Mouse (Mus musculus): ENCODE results near the gene Taar7a. TPM values are rescaled to one million over a fixed set of nuclear protein-coding genes. Genes with fewer than 3 reads are reported as not detected.

The Taar7a gene
- polyA plus RNA-seq, 1 experiment from 2014 or later, result not detected

DNA sequence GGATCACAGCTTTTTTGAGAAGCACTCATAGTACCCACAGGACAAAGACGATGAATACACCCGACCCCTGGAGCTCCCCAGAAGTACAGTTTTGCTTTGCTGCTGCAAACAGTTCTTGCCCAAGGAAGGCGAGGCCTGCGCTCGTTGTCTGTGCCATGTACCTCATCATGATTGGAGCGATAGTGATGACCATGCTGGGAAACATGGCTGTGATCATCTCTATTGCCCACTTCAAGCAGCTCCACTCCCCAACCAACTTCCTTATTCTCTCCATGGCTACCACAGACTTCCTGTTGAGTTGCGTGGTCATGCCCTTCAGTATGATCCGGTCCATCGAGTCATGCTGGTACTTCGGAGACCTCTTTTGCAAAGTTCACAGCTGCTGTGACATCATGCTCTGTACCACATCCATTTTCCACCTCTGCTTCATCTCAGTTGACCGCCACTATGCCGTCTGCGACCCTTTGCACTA lies 32.8 kb downstream of the Taar7a start, which contains the start of gene Taar4:
TSS of gene Taar4 (plus strand) at position 51 of the 472 bp plus-strand sequence.
- no peaks in the 10 kb centered on the region for H3K9me3 ChIP-seq (ENCODE audit: control insufficient read depth, low read length)
- H3K4me1 ChIP-seq (replicated peaks; ENCODE audit: control insufficient read depth, insufficient read depth, low read length), result no peaks in the 10 kb centered on the region
- no peak for ATAC-seq (ENCODE audit: low FRiP score)

DNA sequence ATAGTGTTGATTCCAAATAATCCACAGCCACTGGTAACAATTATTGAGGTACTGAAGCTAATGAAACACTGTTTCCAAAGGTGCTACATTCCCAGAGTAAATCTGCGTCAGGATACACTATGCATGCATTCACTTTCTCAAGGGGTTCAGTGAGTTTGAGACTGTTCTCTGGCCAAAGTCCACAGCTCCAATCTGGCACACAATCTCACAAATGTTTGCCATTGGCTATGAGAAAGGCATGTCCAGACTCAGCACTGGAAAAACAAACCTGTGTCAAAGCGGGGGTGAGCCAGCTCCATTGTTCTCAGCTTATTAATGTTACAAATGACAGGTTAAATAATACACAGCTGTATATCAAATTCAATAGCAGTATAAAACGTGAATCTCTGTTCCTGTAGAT lies 34.2 kb downstream of the Taar7a start:
- 74% methylated on average over 3 of the region's 3 CpGs for WGBS
- no peak overlapping the region for H3K4me2 ChIP-seq (replicated peaks; ENCODE audit: low read depth, low read length)
- no peaks in the 10 kb centered on the region for H3K27me3 ChIP-seq (ENCODE audit: control insufficient read depth, insufficient read depth, low read length)
- no peak overlapping the region for H3K27ac ChIP-seq (ENCODE audit: low read depth, low read length)
- ATAC-seq (ENCODE audit: low FRiP score), result no peak
- DNase-seq (ENCODE audit: low spot score), result no peak
- H3K4me1 ChIP-seq (replicated peaks; ENCODE audit: control insufficient read depth, insufficient read depth, low read length), result no peaks in the 10 kb centered on the region
- H3K9ac ChIP-seq (ENCODE audit: low read depth, low read length), result no peak overlapping the region
- no peaks in the 10 kb centered on the region for H3K36me3 ChIP-seq (ENCODE audit: control insufficient read depth, insufficient read depth, low read length)
- H3K9me3 ChIP-seq (ENCODE audit: control insufficient read depth, low read length), result no peaks in the 10 kb centered on the region
- no peak overlapping the region for H3K4me3 ChIP-seq (ENCODE audit: low read depth, low read length)

More for the DNA sequence above, 32.8 kb downstream of the Taar7a start, which contains the start of gene Taar4:
- no peak for DNase-seq (ENCODE audit: low spot score)
- Histone ChIP-seq H3K9ac (ENCODE audit: low read depth, low read length) (no peak within 1 kb of the TSS), H3K4me3 (ENCODE audit: low read depth, low read length) (no peak within 1 kb of the TSS), H3K36me3 (ENCODE audit: control insufficient read depth, insufficient read depth, low read length) (no peaks in the 10 kb centered on the region), H3K4me2 (replicated peaks; ENCODE audit: low read depth, low read length) (no peak within 1 kb of the TSS), H3K27ac (ENCODE audit: low read depth, low read length) (no peak within 1 kb of the TSS), H3K27me3 (ENCODE audit: control insufficient read depth, insufficient read depth, low read length) (no peaks in the 10 kb centered on the region)
- 97% methylated on average over 13 of the region's 13 CpGs for WGBS

DNA sequence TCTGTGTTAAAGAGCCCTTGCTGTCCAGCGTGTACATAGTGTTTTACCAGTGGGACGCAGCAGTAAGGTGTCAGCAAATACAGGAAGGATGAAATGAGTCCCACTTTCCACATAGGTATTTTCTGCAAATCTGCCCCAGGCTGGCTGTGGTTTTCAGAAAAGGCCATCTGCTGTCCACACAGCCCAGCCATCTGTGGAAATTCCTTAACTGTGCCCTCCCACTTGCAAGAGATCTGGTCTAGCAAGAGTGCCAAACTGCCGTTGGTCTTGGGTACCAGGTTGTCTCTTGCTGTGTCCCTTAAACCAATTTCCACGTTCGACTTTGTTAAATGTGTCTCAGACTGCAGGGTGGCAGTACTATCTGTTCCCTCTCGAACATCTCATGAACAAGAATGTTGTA lies 41.6 kb downstream of the Taar7a start:
- Histone ChIP-seq H3K4me1 (replicated peaks; ENCODE audit: control insufficient read depth, insufficient read depth, low read length) (no peaks in the 10 kb centered on the region), H3K4me2 (replicated peaks; ENCODE audit: low read depth, low read length) (no peak overlapping the region), H3K27me3 (ENCODE audit: control insufficient read depth, insufficient read depth, low read length) (no peaks in the 10 kb centered on the region), H3K9ac (ENCODE audit: low read depth, low read length) (no peak overlapping the region), H3K27ac (ENCODE audit: low read depth, low read length) (no peak overlapping the region), H3K4me3 (ENCODE audit: low read depth, low read length) (no peak overlapping the region), H3K36me3 (ENCODE audit: control insufficient read depth, insufficient read depth, low read length) (no peaks in the 10 kb centered on the region), H3K9me3 (ENCODE audit: control insufficient read depth, low read length) (no peaks in the 10 kb centered on the region)
- no peak for ATAC-seq (ENCODE audit: low FRiP score)
- 90% methylated on average over 6 of the region's 6 CpGs for WGBS
- DNase-seq (ENCODE audit: low spot score), result no peak

DNA sequence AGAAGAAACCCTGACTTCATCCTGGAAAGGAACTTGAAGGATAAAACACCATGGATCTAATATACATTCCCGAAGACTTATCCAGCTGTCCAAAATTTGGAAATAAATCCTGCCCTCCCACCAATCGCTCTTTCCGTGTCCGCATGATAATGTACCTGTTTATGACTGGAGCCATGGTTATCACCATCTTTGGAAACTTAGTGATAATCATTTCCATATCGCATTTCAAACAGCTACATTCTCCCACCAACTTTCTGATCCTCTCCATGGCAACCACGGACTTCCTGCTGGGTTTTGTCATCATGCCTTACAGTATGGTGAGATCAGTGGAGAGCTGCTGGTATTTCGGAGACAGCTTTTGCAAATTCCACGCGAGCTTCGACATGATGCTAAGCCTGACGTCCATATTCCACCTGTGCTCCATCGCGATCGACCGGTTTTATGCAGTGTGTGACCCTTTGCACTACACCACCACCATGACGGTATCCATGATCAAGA lies 43.7 kb downstream of the Taar7a start, which contains the start of gene Taar3:
TSS of gene Taar3 (plus strand) at position 51 of the 498 bp plus-strand sequence.
- no peak within 1 kb of the TSS for H3K9ac ChIP-seq (ENCODE audit: low read depth, low read length)
- DNase-seq (ENCODE audit: low spot score) (peak; percentile 9), ATAC-seq (ENCODE audit: low FRiP score) (no peak)
- H3K27ac ChIP-seq (ENCODE audit: low read depth, low read length), result no peak within 1 kb of the TSS
- no peaks in the 10 kb centered on the region for H3K27me3 ChIP-seq (ENCODE audit: control insufficient read depth, insufficient read depth, low read length)
- no peak within 1 kb of the TSS for H3K4me3 ChIP-seq (ENCODE audit: low read depth, low read length)
- H3K9me3 ChIP-seq (ENCODE audit: control insufficient read depth, low read length), result no peaks in the 10 kb centered on the region
- 88% methylated on average over 16 of the region's 16 CpGs for WGBS
- no peaks in the 10 kb centered on the region for H3K36me3 ChIP-seq (ENCODE audit: control insufficient read depth, insufficient read depth, low read length)
- no peak within 1 kb of the TSS for H3K4me2 ChIP-seq (replicated peaks; ENCODE audit: low read depth, low read length)
- no peaks in the 10 kb centered on the region for H3K4me1 ChIP-seq (replicated peaks; ENCODE audit: control insufficient read depth, insufficient read depth, low read length)

DNA sequence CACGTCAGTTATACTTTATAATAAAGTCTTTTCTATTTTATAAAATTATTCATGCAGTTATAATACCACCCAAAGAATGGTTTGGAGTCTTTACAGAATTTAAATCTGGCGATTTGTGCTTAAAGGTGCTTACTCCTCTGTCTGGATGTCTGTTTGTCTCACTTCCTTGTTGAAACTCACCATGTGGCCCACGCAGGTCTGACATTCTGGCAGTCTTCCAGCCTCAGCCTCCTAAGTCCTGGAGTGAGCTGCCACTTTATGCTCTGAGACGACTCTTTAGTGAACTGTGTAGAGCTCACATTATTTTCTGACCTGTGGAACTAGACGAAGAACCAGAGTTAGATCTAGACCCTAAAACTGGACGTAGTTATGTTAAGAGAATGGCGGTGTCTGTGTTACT lies 45.3 kb downstream of the Taar7a start:
- H3K9me3 ChIP-seq (ENCODE audit: control insufficient read depth, low read length), result no peaks in the 10 kb centered on the region
- ATAC-seq (ENCODE audit: low FRiP score) (no peak), DNase-seq (ENCODE audit: low spot score) (no peak)
- no peak overlapping the region for H3K4me2 ChIP-seq (replicated peaks; ENCODE audit: low read depth, low read length)
- H3K4me3 ChIP-seq (ENCODE audit: low read depth, low read length), result no peak overlapping the region
- no peak overlapping the region for H3K9ac ChIP-seq (ENCODE audit: low read depth, low read length)
- 80% methylated on average over 7 of the region's 7 CpGs for WGBS
- no peaks in the 10 kb centered on the region for H3K36me3 ChIP-seq (ENCODE audit: control insufficient read depth, insufficient read depth, low read length)
- H3K27ac ChIP-seq (ENCODE audit: low read depth, low read length), result no peak overlapping the region
- H3K27me3 ChIP-seq (ENCODE audit: control insufficient read depth, insufficient read depth, low read length), result no peaks in the 10 kb centered on the region
- H3K4me1 ChIP-seq (replicated peaks; ENCODE audit: control insufficient read depth, insufficient read depth, low read length), result no peaks in the 10 kb centered on the region

DNA sequence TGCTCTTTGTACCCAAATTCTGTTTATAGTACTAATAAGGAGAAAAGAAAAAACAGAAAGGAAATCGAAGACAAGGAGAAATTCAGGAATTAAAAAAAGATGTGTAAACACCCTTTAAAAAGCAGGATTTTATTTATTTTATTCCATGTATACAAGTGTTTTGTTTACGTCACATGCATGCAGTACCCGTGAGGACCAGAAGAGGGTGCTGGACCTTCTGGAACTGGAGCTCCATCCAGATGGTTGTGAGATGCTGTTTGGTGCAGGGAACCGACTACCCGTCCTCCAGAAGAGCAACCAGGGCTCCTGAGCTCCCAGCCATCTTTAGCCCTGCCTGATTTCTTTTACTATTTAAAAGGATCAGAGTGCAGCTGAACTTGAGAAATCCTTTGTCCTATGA lies 50.8 kb downstream of the Taar7a start:
- peak; percentile 9 for DNase-seq (ENCODE audit: low spot score)
- Histone ChIP-seq H3K27me3 (ENCODE audit: control insufficient read depth, insufficient read depth, low read length) (no peaks in the 10 kb centered on the region), H3K27ac (ENCODE audit: low read depth, low read length) (no peak overlapping the region), H3K36me3 (ENCODE audit: control insufficient read depth, insufficient read depth, low read length) (no peaks in the 10 kb centered on the region), H3K9me3 (ENCODE audit: control insufficient read depth, low read length) (no peaks in the 10 kb centered on the region), H3K4me2 (replicated peaks; ENCODE audit: low read depth, low read length) (no peak overlapping the region), H3K4me3 (ENCODE audit: low read depth, low read length) (no peak overlapping the region), H3K4me1 (replicated peaks; ENCODE audit: control insufficient read depth, insufficient read depth, low read length) (no peaks in the 10 kb centered on the region), H3K9ac (ENCODE audit: low read depth, low read length) (no peak overlapping the region)
- WGBS, result 79% methylated on average over 5 of the region's 5 CpGs
- ATAC-seq (ENCODE audit: low FRiP score), result no peak

Other genes starting within 250 kb of the Taar7a start
- 126 TPM in 2 replicates for gene Rps12, start 206.2 kb downstream of the Taar7a start, polyA plus RNA-seq (2014; fragmentation: Nextera tagmentation; extraction: Ambion mirVana)
- 21.5 and 23.2 TPM in 2 replicates for gene Slc18b1, start 196.5 kb downstream of the Taar7a start, polyA plus RNA-seq (2014; fragmentation: Nextera tagmentation; extraction: Ambion mirVana)
- 0.09 TPM in 1 of 2 replicates, not detected in the other for gene Vnn3, start 142.0 kb downstream of the Taar7a start, polyA plus RNA-seq (2014; fragmentation: Nextera tagmentation; extraction: Ambion mirVana)
- gene Vnn1, start 98.8 kb downstream of the Taar7a start, polyA plus RNA-seq (2014; fragmentation: Nextera tagmentation; extraction: Ambion mirVana), result 2.4 and 3.1 TPM in 2 replicates
- gene Taar1, start 73.1 kb downstream of the Taar7a start, polyA plus RNA-seq (2014; fragmentation: Nextera tagmentation; extraction: Ambion mirVana), result not detected in 2 replicates
- gene Taar2, start 54.9 kb downstream of the Taar7a start, polyA plus RNA-seq (2014; fragmentation: Nextera tagmentation; extraction: Ambion mirVana), result not detected in 2 replicates
- not detected in 2 replicates for gene Taar3, start 43.9 kb downstream of the Taar7a start, polyA plus RNA-seq (2014; fragmentation: Nextera tagmentation; extraction: Ambion mirVana)
- gene Taar4, start 33.0 kb downstream of the Taar7a start, polyA plus RNA-seq (2014; fragmentation: Nextera tagmentation; extraction: Ambion mirVana), result not detected in 2 replicates
- not detected in 2 replicates for gene Taar5, start 22.8 kb downstream of the Taar7a start, polyA plus RNA-seq (2014; fragmentation: Nextera tagmentation; extraction: Ambion mirVana)
- not detected in 2 replicates for gene Taar6, start 7.8 kb downstream of the Taar7a start, polyA plus RNA-seq (2014; fragmentation: Nextera tagmentation; extraction: Ambion mirVana)
- not detected in 2 replicates for gene Taar7b, start 6.5 kb upstream of the Taar7a start, polyA plus RNA-seq (2014; fragmentation: Nextera tagmentation; extraction: Ambion mirVana)
- not detected in 2 replicates for gene Taar7d, start 33.7 kb upstream of the Taar7a start, polyA plus RNA-seq (2014; fragmentation: Nextera tagmentation; extraction: Ambion mirVana)
- gene Taar7e, start 44.1 kb upstream of the Taar7a start, polyA plus RNA-seq (2014; fragmentation: Nextera tagmentation; extraction: Ambion mirVana), result not detected in 2 replicates
- gene Taar7f, start 56.0 kb upstream of the Taar7a start, polyA plus RNA-seq (2014; fragmentation: Nextera tagmentation; extraction: Ambion mirVana), result not detected in 2 replicates
- gene Taar8a, start 83.0 kb upstream of the Taar7a start, polyA plus RNA-seq (2014; fragmentation: Nextera tagmentation; extraction: Ambion mirVana), result not detected in 2 replicates
- not detected in 2 replicates for gene Taar8b, start 98.8 kb upstream of the Taar7a start, polyA plus RNA-seq (2014; fragmentation: Nextera tagmentation; extraction: Ambion mirVana)
- not detected in 2 replicates for gene Taar8c, start 108.4 kb upstream of the Taar7a start, polyA plus RNA-seq (2014; fragmentation: Nextera tagmentation; extraction: Ambion mirVana)
- not detected in 2 replicates for gene Taar9, start 116.1 kb upstream of the Taar7a start, polyA plus RNA-seq (2014; fragmentation: Nextera tagmentation; extraction: Ambion mirVana)
- 120 and 131 TPM in 2 replicates for gene Stx7, start 155.8 kb upstream of the Taar7a start, polyA plus RNA-seq (2014; fragmentation: Nextera tagmentation; extraction: Ambion mirVana)
- gene Moxd1, start 230.0 kb upstream of the Taar7a start, polyA plus RNA-seq (2014; fragmentation: Nextera tagmentation; extraction: Ambion mirVana), result 18.3 and 20.2 TPM in 2 replicates